Mouse (Mus musculus) bone marrow macrophage, adult 2 months (primary cell): ENCODE results near the gene 1700013G24Rik.

Source experiments
- CTCF ChIP-seq: IDR thresholded peaks from 2 replicates; pipeline ENCODE4 v1.5.1; 2012; ENCODE audit warnings: low read depth, mild to moderate bottlenecking, low read length, moderate library complexity
- POLR2A ChIP-seq: IDR thresholded peaks from 2 replicates; pipeline ENCODE4 v1.6.1; 2012; ENCODE audit warnings: mild to moderate bottlenecking, low read depth, low read length, borderline replicate concordance

GRCm38 (mm10) chr4:137461217-137461616 is 8.1 kb downstream of the 1700013G24Rik start:
- TF ChIP-seq CTCF: no peak
- no peak for TF ChIP-seq POLR2A
